Mouse (Mus musculus): ENCODE measurements around the gene Ing3.

DNA sequence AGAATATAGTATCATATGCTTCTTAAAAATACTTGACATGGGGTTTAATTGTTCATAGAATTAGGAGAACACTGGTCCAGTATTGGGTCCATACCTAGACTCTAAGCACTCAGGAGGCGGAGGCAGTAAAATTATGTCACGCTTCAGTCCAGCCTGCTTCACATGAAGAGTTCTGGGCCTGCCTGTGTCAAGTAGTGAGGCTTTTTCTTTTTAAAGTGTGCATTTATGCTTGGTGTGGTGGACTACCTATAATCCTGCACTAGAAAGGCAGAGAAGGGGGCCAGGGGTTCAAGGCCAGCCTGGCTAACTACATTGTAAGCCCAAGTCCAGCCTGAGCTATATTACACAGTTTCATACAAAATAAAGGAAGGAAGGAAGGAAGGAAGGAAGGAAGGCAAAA, 38.2 kb downstream of the Ing3 start:
- no peak for TF ChIP-seq FLI1 (IDR thresholded peaks at IDR 0.05; ENCODE audit: low read length)
- no peak for TF ChIP-seq GATA1 (IDR thresholded peaks at IDR 0.05; ENCODE audit: borderline replicate concordance, low read length)

Measured in megakaryocyte, embryonic 14.5 days (primary cell).